26 mouse cellular contexts compared by ENCODE assay signal in genomic region chr1:169594470-169594869, GRCm38 (mm10).
"Had no signal": no experiment of that assay in that cellular context is flagged by ENCODE, and none has a peak within 500 bp of the region (broad histone marks: within the 10 kb centered on the region; RNA-seq: fewer than 3 reads in every experiment).

No protein-coding gene starts in this region.

- DNase-seq: gastrocnemius, adult 2 months; gastrocnemius, postnatal 10 days; gastrocnemius, postnatal 25 days; heart, adult 18-20 months; heart, postnatal 10 days; heart, postnatal 4 days; kidney, adult 11 months; kidney, adult 2 months; kidney, adult 9 months; kidney, postnatal 14 days; kidney, postnatal 36 days; layer of hippocampus, adult 9-11 months; liver had no signal

- H3K4me2 ChIP-seq: heart, embryonic 12.5 days; hindbrain, embryonic 12.5 days; hindbrain, embryonic 15.5 days; kidney, embryonic 15.5 days; limb, embryonic 12.5 days; liver, embryonic 11.5 days had no signal

- H3K4me3 ChIP-seq: gastrocnemius, adult 2 months; heart, embryonic 10.5 days; heart, embryonic 12.5 days; hindbrain, embryonic 10.5 days; hindbrain, embryonic 12.5 days; hindbrain, embryonic 15.5 days; kidney, embryonic 15.5 days; left cerebral cortex, adult 2 months; limb, embryonic 10.5 days; limb, embryonic 12.5 days had no signal

- H3K27me3 ChIP-seq: heart, embryonic 12.5 days; hindbrain, embryonic 12.5 days; hindbrain, embryonic 15.5 days; kidney, embryonic 15.5 days; limb, embryonic 12.5 days had no signal

- ATAC-seq: hindbrain, postnatal 0 days; intestine, embryonic 16.5 days had no signal

- H3K36me3 ChIP-seq: heart, embryonic 10.5 days; heart, embryonic 12.5 days; hindbrain, embryonic 10.5 days; hindbrain, embryonic 12.5 days; hindbrain, embryonic 15.5 days; kidney, embryonic 15.5 days; limb, embryonic 10.5 days; limb, embryonic 12.5 days had no signal

- H3K9me3 ChIP-seq: heart, embryonic 10.5 days; heart, embryonic 12.5 days; hindbrain, embryonic 10.5 days; hindbrain, embryonic 12.5 days; hindbrain, embryonic 15.5 days; kidney, embryonic 15.5 days; limb, embryonic 10.5 days; limb, embryonic 12.5 days had no signal

- H3K27ac ChIP-seq: gastrocnemius, adult 2 months; heart, embryonic 10.5 days; hindbrain, embryonic 10.5 days; hindbrain, embryonic 12.5 days; hindbrain, embryonic 15.5 days; hindbrain, postnatal 0 days; kidney, embryonic 15.5 days; kidney, postnatal 0 days; left cerebral cortex, adult 2 months; limb, embryonic 10.5 days; limb, embryonic 12.5 days had no signal

- H3K4me1 ChIP-seq: heart, embryonic 10.5 days; heart, embryonic 12.5 days; hindbrain, embryonic 10.5 days; hindbrain, embryonic 12.5 days; hindbrain, embryonic 15.5 days; kidney, embryonic 15.5 days; limb, embryonic 10.5 days; limb, embryonic 12.5 days had no signal

- H3K9ac ChIP-seq: heart, embryonic 12.5 days; hindbrain, embryonic 12.5 days; hindbrain, embryonic 15.5 days; kidney, embryonic 15.5 days; limb, embryonic 12.5 days had no signal
